Mouse (Mus musculus): ENCODE data around the gene Slc39a7.
"Not testable (repeated sequence)": the region's sequence is repeated elsewhere in the genome, so short reads cannot be mapped to it uniquely, and the experiment has no call there.

- not testable (repeated sequence) for TF ChIP-seq POLR2A (IDR thresholded peaks at IDR 0.05; ENCODE audit: insufficient read depth, low read length); EP300 (IDR thresholded peaks at IDR 0.05; ENCODE audit: insufficient read depth, low read depth, low read length)
Observed at GRCm38 (mm10) chr17:34000796-34001195, 30.7 kb downstream of the Slc39a7 start.
